Mouse (Mus musculus) G1E (cell line): ENCODE data around the gene Map3k13.

Experiments
- CTCF ChIP-seq: IDR thresholded peaks from 2 replicates; pipeline ENCODE4 v1.5.1; 2012; ENCODE audit warnings: low read depth, low read length, inconsistent platforms, mixed read lengths
- GATA1 ChIP-seq: IDR thresholded peaks from 2 replicates; pipeline ENCODE4 v1.6.1; 2012; ENCODE audit warnings: borderline replicate concordance, low read length, inconsistent platforms, mixed read lengths
- POLR2AphosphoS5 ChIP-seq: IDR thresholded peaks from 2 replicates; pipeline ENCODE4 v1.6.1; 2012; ENCODE audit warnings: low read depth, low read length, inconsistent platforms; ENCODE audit not compliant: insufficient replicate concordance
- TAL1 ChIP-seq: conservative IDR thresholded peaks from 2 replicates; pipeline ENCODE4 v1.6.1; 2012; ENCODE audit warnings: low read depth, low read length, inconsistent platforms, mixed read lengths

GRCm38 (mm10) chr16:21785000-21785399, 9.1 kb upstream of the Map3k13 start:
- TF ChIP-seq GATA1 (no peak), CTCF (no peak), POLR2AphosphoS5 (no peak), TAL1 (no peak)
